Mouse (Mus musculus): ENCODE results near the gene Pdgfb. TPM values are rescaled to one million over a fixed set of nuclear protein-coding genes. Genes with fewer than 3 reads are reported as not detected.

Gene Pdgfb
- 1.6 and 1.9 TPM in 2 replicates for polyA plus RNA-seq (2015; fragmentation: Nextera tagmentation; extraction: Ambion mirVana)

GRCm38 (mm10) chr15:80014321-80015210 is at the start of gene Pdgfb:
Pdgfb (minus strand) TSS chr15:80014977.

GRCm38 (mm10) chr15:79970940-79971339 is 43.8 kb downstream of the Pdgfb start, which contains the start of gene Cbx7:
Cbx7 (minus strand) TSS chr15:79971119.

Other genes with a start within 250 kb of the Pdgfb start
- gene Dnal4, start 237.1 kb downstream of the Pdgfb start, polyA plus RNA-seq (2015; fragmentation: Nextera tagmentation; extraction: Ambion mirVana) = 13.8 and 18.1 TPM in 2 replicates
- gene Nptxr, start 210.2 kb downstream of the Pdgfb start, polyA plus RNA-seq (2015; fragmentation: Nextera tagmentation; extraction: Ambion mirVana) = 1.2 and 1.8 TPM in 2 replicates
- not detected in 2 replicates for gene Npcd, start 180.7 kb downstream of the Pdgfb start, polyA plus RNA-seq (2015; fragmentation: Nextera tagmentation; extraction: Ambion mirVana)
- gene Cbx6, start 180.3 kb downstream of the Pdgfb start, polyA plus RNA-seq (2015; fragmentation: Nextera tagmentation; extraction: Ambion mirVana) = 12.5 and 18.4 TPM in 2 replicates
- 114 TPM in 2 replicates for gene Apobec3, start 123.3 kb downstream of the Pdgfb start, polyA plus RNA-seq (2015; fragmentation: Nextera tagmentation; extraction: Ambion mirVana)
- gene Cbx7, start 43.9 kb downstream of the Pdgfb start, polyA plus RNA-seq (2015; fragmentation: Nextera tagmentation; extraction: Ambion mirVana) = 3.6 and 4.0 TPM in 2 replicates
- gene Syngr1, start 76.4 kb upstream of the Pdgfb start, polyA plus RNA-seq (2015; fragmentation: Nextera tagmentation; extraction: Ambion mirVana) = 33.7 and 42.0 TPM in 2 replicates
- 779 and 800 TPM in 2 replicates for gene Rpl3, start 76.9 kb upstream of the Pdgfb start, polyA plus RNA-seq (2015; fragmentation: Nextera tagmentation; extraction: Ambion mirVana)
- gene Tab1, start 118.2 kb upstream of the Pdgfb start, polyA plus RNA-seq (2015; fragmentation: Nextera tagmentation; extraction: Ambion mirVana) = 20.0 and 20.1 TPM in 2 replicates
- gene Mgat3, start 158.7 kb upstream of the Pdgfb start, polyA plus RNA-seq (2015; fragmentation: Nextera tagmentation; extraction: Ambion mirVana) = 0.53 and 1.0 TPM in 2 replicates
- 14.6 and 16.2 TPM in 2 replicates for gene Mief1, start 219.0 kb upstream of the Pdgfb start, polyA plus RNA-seq (2015; fragmentation: Nextera tagmentation; extraction: Ambion mirVana)
- gene AC140267.1, start 220.9 kb upstream of the Pdgfb start, polyA plus RNA-seq (2015; fragmentation: Nextera tagmentation; extraction: Ambion mirVana) = not detected in 2 replicates
- gene Atf4, start 240.2 kb upstream of the Pdgfb start, polyA plus RNA-seq (2015; fragmentation: Nextera tagmentation; extraction: Ambion mirVana) = 105 and 114 TPM in 2 replicates
- gene Rps19bp1, start 249.3 kb upstream of the Pdgfb start, polyA plus RNA-seq (2015; fragmentation: Nextera tagmentation; extraction: Ambion mirVana) = 34.9 and 36.8 TPM in 2 replicates

Measured in spleen, postnatal 0 days (tissue).